Mouse (Mus musculus) left cerebral cortex, adult 2 months (tissue): ENCODE measurements around the gene Plekha6. TPM values are rescaled to one million over a fixed set of nuclear protein-coding genes. Genes with fewer than 3 reads are reported as not detected.

Experiments used
- DNase-seq, 2 experiments: peaks; one replicate each; pipeline ENCODE4 v3.0.0; 2021 to 2022; ENCODE audit warnings: low spot score in 2 of 2, mixed read lengths in 1 of 2; ENCODE audit errors: extremely low spot score in 1 of 2
- H3K27ac ChIP-seq: fragments of 200-600 bp; 2 replicates; pipeline ENCODE4 v1.8.1; 2022
- H3K4me3 ChIP-seq: fragments of 200-600 bp; 2 replicates; pipeline ENCODE4 v1.8.1; 2022
- CTCF ChIP-seq: fragments of 200-600 bp; IDR thresholded peaks from 2 replicates; pipeline ENCODE4 v1.8.1; 2022; ENCODE audit warnings: antibody characterized with exemption, mild to moderate bottlenecking, moderate library complexity
- intact Hi-C: fragments of 180-260 bp; cut with DNase I; formaldehyde crosslinking; loops from one replicate; pipeline ENCODE4 v1.15.1; 2025
- total RNA-seq, 2 experiments: library from RNA; stranded (reverse); gene quantifications; 2 replicates each; pipeline ENCODE4 v1.2.3; 2021

Plekha6 gene
- total RNA-seq, 2 experiments from 2014 or later = 94.2 to 96.3 TPM

DNA sequence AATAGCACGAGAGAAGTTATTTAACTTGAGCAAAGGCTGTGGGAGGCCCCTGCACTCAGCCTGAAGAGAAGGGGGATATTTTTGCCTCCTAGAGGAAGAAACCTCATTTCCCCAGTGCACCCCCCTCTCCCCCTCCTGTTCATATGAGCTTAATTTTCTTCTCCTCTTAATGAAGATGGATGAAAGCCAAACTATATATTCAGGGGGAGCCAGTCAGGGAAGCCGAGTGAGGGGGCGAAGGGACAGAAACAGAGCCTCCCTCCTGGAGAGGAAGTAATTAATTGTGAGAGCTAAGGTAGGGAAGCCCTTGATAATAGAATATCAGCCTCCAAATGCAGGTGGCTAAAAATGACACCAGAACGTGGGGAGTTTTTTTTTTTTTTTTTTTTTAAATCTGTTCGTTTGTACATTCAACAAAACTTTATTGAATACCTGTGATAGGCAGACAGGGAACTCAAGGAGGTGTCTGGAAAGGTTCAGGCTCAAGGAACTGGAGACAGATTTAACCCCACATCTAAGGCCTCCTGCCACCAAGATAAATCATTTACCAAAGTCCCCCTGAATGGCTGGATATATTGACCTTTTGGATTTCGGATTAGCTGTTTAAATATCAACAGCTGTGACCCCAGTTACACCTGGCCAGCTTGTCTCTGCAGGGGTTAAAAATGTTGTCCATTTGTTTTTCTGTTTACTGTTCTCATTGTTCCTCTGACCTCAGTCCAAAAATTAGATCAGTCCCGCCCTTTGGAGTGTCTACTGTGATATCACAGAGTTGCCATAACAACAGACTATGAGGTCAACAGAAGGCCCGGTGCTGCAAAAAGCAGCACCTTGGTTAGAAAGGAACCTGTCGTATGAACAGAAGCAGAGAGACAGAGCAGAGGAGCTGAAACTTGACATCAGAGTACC, 91.1 kb downstream of the Plekha6 start:
- DNase-seq = no peak
- TF ChIP-seq CTCF = no peak
- Histone ChIP-seq H3K27ac (no peak overlapping the region), H3K4me3 (no peak overlapping the region)
- intact Hi-C loops = no loop called here

DNA sequence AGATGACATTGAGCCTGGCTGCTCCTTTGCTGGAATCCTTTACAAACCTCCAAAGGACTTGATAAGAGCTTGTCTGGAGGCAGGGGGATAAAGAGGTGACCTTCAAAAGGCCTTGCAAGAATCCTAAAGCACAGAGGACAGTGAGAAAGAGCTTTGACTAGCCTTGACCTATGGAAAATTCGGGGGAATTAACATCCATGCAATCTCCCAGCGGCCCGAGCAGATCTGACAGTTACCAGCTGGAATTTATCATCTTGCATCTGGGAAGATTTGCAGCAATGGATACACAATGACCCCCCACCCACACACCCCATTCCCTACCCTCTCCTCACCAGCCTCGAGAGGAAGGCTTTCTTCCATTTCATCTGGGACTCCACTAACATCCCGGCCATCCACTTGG, 91.8 kb downstream of the Plekha6 start:
- intact Hi-C loops = no loop called here
- Histone ChIP-seq H3K4me3 (no peak overlapping the region), H3K27ac (no peak overlapping the region)
- no peak for DNase-seq
- TF ChIP-seq CTCF = no peak

DNA sequence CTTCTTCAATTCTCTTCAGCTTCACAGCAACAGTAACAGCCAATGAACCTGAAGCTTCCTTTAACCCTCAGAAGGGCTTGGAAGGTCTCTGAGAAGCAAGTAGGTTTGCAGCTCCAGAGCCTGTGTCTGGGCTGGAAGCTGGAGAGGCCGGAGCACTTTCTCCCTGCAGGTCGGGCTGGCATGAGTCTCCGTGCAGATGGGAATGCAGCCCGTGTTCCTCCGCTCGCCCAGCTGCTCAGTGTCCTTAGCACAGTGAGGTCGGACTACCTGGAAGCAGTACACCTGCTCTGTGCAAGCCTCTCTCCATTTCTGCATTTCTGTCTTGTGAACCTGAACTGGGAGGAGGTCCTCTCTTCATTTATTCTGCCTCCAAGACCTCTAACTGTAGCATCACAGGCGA, 92.3 kb downstream of the Plekha6 start:
- intact Hi-C loops = no loop called here
- H3K27ac ChIP-seq = no peak overlapping the region
- DNase-seq = no peak
- no peak for TF ChIP-seq CTCF
- no peak overlapping the region for H3K4me3 ChIP-seq

GRCm38 (mm10) chr1:133258694-133259093, 94.7 kb downstream of the Plekha6 start:
- intact Hi-C loops = no loop called here
- Histone ChIP-seq H3K4me3 (no peak overlapping the region), H3K27ac (no peak overlapping the region)
- DNase-seq = no peak
- TF ChIP-seq CTCF = no peak

GRCm38 (mm10) chr1:133262628-133263027, 98.6 kb downstream of the Plekha6 start:
- H3K4me3 ChIP-seq = no peak overlapping the region
- no peak overlapping the region for H3K27ac ChIP-seq
- DNase-seq = no peak
- intact Hi-C loops = no loop called here
- no peak for TF ChIP-seq CTCF

- no peak overlapping the region for H3K4me3 ChIP-seq
- H3K27ac ChIP-seq = no peak overlapping the region
- no peak for DNase-seq
- no peak for TF ChIP-seq CTCF
- intact Hi-C loops = no loop called here
Observed at GRCm38 (mm10) chr1:133263134-133263533, 99.1 kb downstream of the Plekha6 start.

DNA sequence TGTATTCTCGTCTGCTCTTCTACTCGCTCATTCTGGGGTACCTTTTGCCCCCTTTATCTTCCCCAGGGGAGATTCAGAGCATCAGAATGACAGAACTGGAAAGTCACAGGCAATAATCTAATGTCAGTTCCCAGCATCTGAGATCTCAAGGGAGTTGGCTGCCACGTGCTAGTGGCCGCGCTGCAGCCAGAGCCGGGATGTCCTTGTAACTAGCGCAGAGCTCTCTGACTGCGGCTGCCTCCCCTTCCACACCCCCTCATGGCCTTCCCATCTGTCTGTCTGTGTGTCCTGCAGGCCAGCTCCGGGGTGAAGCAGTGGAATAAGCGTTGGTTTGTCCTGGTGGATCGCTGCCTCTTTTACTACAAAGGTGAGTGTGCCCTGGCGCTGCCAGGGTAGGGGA, 100.4 kb downstream of the Plekha6 start:
- no peak overlapping the region for H3K27ac ChIP-seq
- TF ChIP-seq CTCF = no peak
- intact Hi-C loops = no loop called here

GRCm38 (mm10) chr1:133265114-133265766, 101.2 kb downstream of the Plekha6 start:
- intact Hi-C loops = no loop called here
- Histone ChIP-seq H3K27ac (no peak overlapping the region), H3K4me3 (no peak overlapping the region)
- TF ChIP-seq CTCF = peak; percentile 22
- no peak for DNase-seq

More for the DNA sequence above, 100.4 kb downstream of the Plekha6 start:
- no peak overlapping the region for H3K4me3 ChIP-seq
- no peak for DNase-seq

DNA sequence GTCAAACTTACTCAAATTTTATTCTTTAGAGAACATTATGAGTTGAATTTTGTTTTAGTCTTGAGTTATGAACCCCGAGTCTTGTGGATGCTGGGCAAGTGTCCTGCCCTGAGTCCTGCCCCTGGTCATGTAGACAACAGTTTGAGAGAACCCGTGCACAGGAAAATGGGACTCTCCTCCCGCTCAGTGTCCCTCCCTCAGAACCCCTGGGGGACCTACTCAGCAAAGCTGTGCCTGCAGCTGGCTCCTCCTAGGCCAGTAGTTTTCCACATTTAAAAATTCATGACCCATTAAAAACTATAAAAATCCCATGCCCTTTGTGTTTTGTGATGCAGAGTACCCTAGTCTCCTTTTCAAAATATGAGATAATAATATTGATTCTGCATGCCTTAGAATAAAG, 103.1 kb downstream of the Plekha6 start:
- DNase-seq = no peak
- Histone ChIP-seq H3K27ac (no peak overlapping the region), H3K4me3 (no peak overlapping the region)
- TF ChIP-seq CTCF = no peak
- intact Hi-C loops = no loop called here

GRCm38 (mm10) chr1:133267813-133268492, 103.9 kb downstream of the Plekha6 start:
- no peak overlapping the region for H3K4me3 ChIP-seq
- TF ChIP-seq CTCF = no peak
- intact Hi-C loops = no loop called here
- H3K27ac ChIP-seq = 0 out of 2 replicates have a peak overlapping the region, but pooled peaks have one; percentile 5
- DNase-seq = peak in 1 of 2 experiments; percentile 35

- DNase-seq = no peak
- peak; percentile 29 for TF ChIP-seq CTCF
- H3K27ac ChIP-seq = no peak overlapping the region
- intact Hi-C loops = no loop called here
- no peak overlapping the region for H3K4me3 ChIP-seq
Observed at GRCm38 (mm10) chr1:133268503-133268902, 104.5 kb downstream of the Plekha6 start.

- intact Hi-C loops = no loop called here
- H3K27ac ChIP-seq = no peak overlapping the region
- TF ChIP-seq CTCF = no peak
- no peak for DNase-seq
- H3K4me3 ChIP-seq = no peak overlapping the region
Observed at GRCm38 (mm10) chr1:133270336-133270735, 106.3 kb downstream of the Plekha6 start.
